Mouse (Mus musculus): ENCODE measurements around the gene Rhox3f. TPM values are rescaled to one million over a fixed set of nuclear protein-coding genes. Genes with fewer than 3 reads are reported as not detected.
"Not testable (repeated sequence)": the region's sequence is repeated elsewhere in the genome, so short reads cannot be mapped to it uniquely, and the experiment has no call there.

The Rhox3f gene
- not detected in 2 replicates for polyA plus RNA-seq (2014; fragmentation: Nextera tagmentation; extraction: Ambion mirVana)

- not testable (repeated sequence) for H3K4me3 ChIP-seq (ENCODE audit: low read depth, low read length)
Measured at GRCm38 (mm10) chrX:37580692-37581091, at the start of gene Rhox3f. TSS of gene Rhox3f (plus strand) at chrX:37580992.

DNA sequence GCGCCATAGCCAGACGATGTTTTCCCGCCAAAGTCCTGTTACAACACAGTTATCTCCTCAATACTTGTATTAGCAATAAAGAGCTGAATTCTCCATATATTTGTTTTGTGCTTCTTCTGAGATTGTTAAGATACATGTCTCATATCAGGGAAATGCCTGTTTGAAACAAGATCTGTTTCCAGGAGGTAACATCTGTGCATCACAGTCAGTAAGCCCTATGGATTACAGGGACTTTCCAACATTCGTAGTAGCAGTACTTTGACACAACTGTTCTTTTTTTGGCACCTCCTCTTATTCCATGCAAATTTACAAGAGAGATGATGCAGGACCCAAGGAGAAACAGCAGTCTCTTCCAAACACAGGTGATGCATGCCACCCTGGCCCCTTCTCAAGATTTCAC, 39.1 kb upstream of the Rhox3f start, which contains the start of gene Rhox3e:
Rhox3e (plus strand) TSS at position 301 of the 400 bp plus-strand sequence.
- H3K27ac ChIP-seq (ENCODE audit: low read depth, low read length); H3K4me2 ChIP-seq; H3K9me3 ChIP-seq (ENCODE audit: control insufficient read depth, low read length); H3K4me3 ChIP-seq (ENCODE audit: low read depth, low read length); H3K36me3 ChIP-seq (ENCODE audit: control insufficient read depth, insufficient read depth, low read length); DNase-seq (ENCODE audit: low spot score); ATAC-seq (replicated peaks; ENCODE audit: low FRiP score); H3K4me1 ChIP-seq (replicated peaks; ENCODE audit: control insufficient read depth, insufficient read depth, low read length); H3K27me3 ChIP-seq (replicated peaks; ENCODE audit: control insufficient read depth, insufficient read depth, low read length); H3K9ac ChIP-seq (ENCODE audit: low read depth, low read length): not testable (repeated sequence)
- WGBS: no CpG with 5 or more reads among the region's 4 CpGs

More at GRCm38 (mm10) chrX:37580692-37581091, at the start of gene Rhox3f:
- not testable (repeated sequence) for H3K9me3 ChIP-seq (ENCODE audit: control insufficient read depth, low read length); H3K4me2 ChIP-seq; H3K9ac ChIP-seq (ENCODE audit: low read depth, low read length); H3K27ac ChIP-seq (ENCODE audit: low read depth, low read length); H3K4me1 ChIP-seq (replicated peaks; ENCODE audit: control insufficient read depth, insufficient read depth, low read length); ATAC-seq (replicated peaks; ENCODE audit: low FRiP score); H3K36me3 ChIP-seq (ENCODE audit: control insufficient read depth, insufficient read depth, low read length); DNase-seq (ENCODE audit: low spot score); H3K27me3 ChIP-seq (replicated peaks; ENCODE audit: control insufficient read depth, insufficient read depth, low read length)

- H3K9ac ChIP-seq (ENCODE audit: low read depth, low read length); H3K27ac ChIP-seq (ENCODE audit: low read depth, low read length); H3K9me3 ChIP-seq (ENCODE audit: control insufficient read depth, low read length); H3K4me1 ChIP-seq (replicated peaks; ENCODE audit: control insufficient read depth, insufficient read depth, low read length); DNase-seq (ENCODE audit: low spot score); H3K36me3 ChIP-seq (ENCODE audit: control insufficient read depth, insufficient read depth, low read length); H3K4me2 ChIP-seq; H3K4me3 ChIP-seq (ENCODE audit: low read depth, low read length); H3K27me3 ChIP-seq (replicated peaks; ENCODE audit: control insufficient read depth, insufficient read depth, low read length); ATAC-seq (replicated peaks; ENCODE audit: low FRiP score): not testable (repeated sequence)
- WGBS: 89% methylated on average over 10 of the region's 18 CpGs
Measured at GRCm38 (mm10) chrX:37557112-37557511, 23.7 kb upstream of the Rhox3f start, which contains the start of gene Rhox4e. TSS of gene Rhox4e (plus strand) at chrX:37557412.

DNA sequence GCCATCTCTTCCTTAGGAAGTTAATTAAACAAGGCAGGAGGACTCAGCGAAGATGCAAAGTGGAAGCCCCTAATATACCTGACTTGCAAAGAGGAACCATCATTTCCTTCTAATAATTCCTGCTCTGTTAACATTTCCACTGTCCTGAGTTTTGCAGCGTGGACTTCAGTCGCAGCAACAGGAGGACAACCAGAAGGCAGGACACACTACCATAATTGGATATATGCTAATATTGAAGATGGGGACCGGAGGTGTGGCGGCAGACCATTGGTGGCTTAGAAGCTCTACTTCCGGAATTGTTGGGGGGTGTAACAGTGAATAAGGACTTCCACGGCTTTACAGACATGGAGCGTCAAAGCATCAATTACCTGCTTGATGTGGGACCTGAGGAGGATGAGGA, 9.7 kb upstream of the Rhox3f start, which contains the start of gene Rhox2f:
Rhox2f (plus strand) TSS at position 301 of the 400 bp plus-strand sequence.
- WGBS: 81% methylated on average over 7 of the region's 8 CpGs
- not testable (repeated sequence) for ATAC-seq (replicated peaks; ENCODE audit: low FRiP score); H3K27me3 ChIP-seq (replicated peaks; ENCODE audit: control insufficient read depth, insufficient read depth, low read length); DNase-seq (ENCODE audit: low spot score); H3K4me1 ChIP-seq (replicated peaks; ENCODE audit: control insufficient read depth, insufficient read depth, low read length); H3K9me3 ChIP-seq (ENCODE audit: control insufficient read depth, low read length); H3K27ac ChIP-seq (ENCODE audit: low read depth, low read length); H3K4me2 ChIP-seq; H3K9ac ChIP-seq (ENCODE audit: low read depth, low read length); H3K4me3 ChIP-seq (ENCODE audit: low read depth, low read length); H3K36me3 ChIP-seq (ENCODE audit: control insufficient read depth, insufficient read depth, low read length)

GRCm38 (mm10) chrX:37572638-37573037, 8.2 kb upstream of the Rhox3f start:
- not testable (repeated sequence) for H3K27me3 ChIP-seq (replicated peaks; ENCODE audit: control insufficient read depth, insufficient read depth, low read length); H3K9ac ChIP-seq (ENCODE audit: low read depth, low read length); ATAC-seq (replicated peaks; ENCODE audit: low FRiP score); H3K27ac ChIP-seq (ENCODE audit: low read depth, low read length); DNase-seq (ENCODE audit: low spot score); H3K4me1 ChIP-seq (replicated peaks; ENCODE audit: control insufficient read depth, insufficient read depth, low read length); H3K4me2 ChIP-seq; H3K36me3 ChIP-seq (ENCODE audit: control insufficient read depth, insufficient read depth, low read length); H3K9me3 ChIP-seq (ENCODE audit: control insufficient read depth, low read length); H3K4me3 ChIP-seq (ENCODE audit: low read depth, low read length)
- 56% methylated on average over 2 of the region's 2 CpGs for WGBS

- H3K4me2 ChIP-seq; H3K4me1 ChIP-seq (replicated peaks; ENCODE audit: control insufficient read depth, insufficient read depth, low read length); H3K27me3 ChIP-seq (replicated peaks; ENCODE audit: control insufficient read depth, insufficient read depth, low read length); ATAC-seq (replicated peaks; ENCODE audit: low FRiP score); H3K36me3 ChIP-seq (ENCODE audit: control insufficient read depth, insufficient read depth, low read length); H3K27ac ChIP-seq (ENCODE audit: low read depth, low read length); H3K9ac ChIP-seq (ENCODE audit: low read depth, low read length); H3K4me3 ChIP-seq (ENCODE audit: low read depth, low read length); DNase-seq (ENCODE audit: low spot score); H3K9me3 ChIP-seq (ENCODE audit: control insufficient read depth, low read length): not testable (repeated sequence)
- 89% methylated on average over 12 of the region's 19 CpGs for WGBS
Measured at GRCm38 (mm10) chrX:37607604-37608003, 26.8 kb downstream of the Rhox3f start, which contains the start of gene Rhox4f. TSS of gene Rhox4f (minus strand) at chrX:37607704.

- not testable (repeated sequence) for H3K27me3 ChIP-seq (replicated peaks; ENCODE audit: control insufficient read depth, insufficient read depth, low read length); H3K9me3 ChIP-seq (ENCODE audit: control insufficient read depth, low read length); H3K27ac ChIP-seq (ENCODE audit: low read depth, low read length); H3K4me1 ChIP-seq (replicated peaks; ENCODE audit: control insufficient read depth, insufficient read depth, low read length); H3K36me3 ChIP-seq (ENCODE audit: control insufficient read depth, insufficient read depth, low read length); H3K9ac ChIP-seq (ENCODE audit: low read depth, low read length); ATAC-seq (replicated peaks; ENCODE audit: low FRiP score); DNase-seq (ENCODE audit: low spot score); H3K4me3 ChIP-seq (ENCODE audit: low read depth, low read length); H3K4me2 ChIP-seq
- WGBS: 89% methylated on average over 2 of the region's 2 CpGs
Measured at GRCm38 (mm10) chrX:37628512-37628911, 47.7 kb downstream of the Rhox3f start, which contains the start of gene Rhox3g. TSS of gene Rhox3g (minus strand) at chrX:37628612.

Other genes with a start within 250 kb of the Rhox3f start
- not detected in 2 replicates for gene Rhox3a2, start 201.0 kb upstream of the Rhox3f start, polyA plus RNA-seq (2014; fragmentation: Nextera tagmentation; extraction: Ambion mirVana)
- not detected in 2 replicates for gene Rhox4a2, start 190.1 kb upstream of the Rhox3f start, polyA plus RNA-seq (2014; fragmentation: Nextera tagmentation; extraction: Ambion mirVana)
- not detected in 2 replicates for gene Rhox2b, start 168.9 kb upstream of the Rhox3f start, polyA plus RNA-seq (2014; fragmentation: Nextera tagmentation; extraction: Ambion mirVana)
- gene Rhox4b, start 148.5 kb upstream of the Rhox3f start, polyA plus RNA-seq (2014; fragmentation: Nextera tagmentation; extraction: Ambion mirVana): 0.08 TPM in 1 of 2 replicates, not detected in the other
- 0.38 TPM in 1 of 2 replicates, not detected in the other for gene Rhox2c, start 127.3 kb upstream of the Rhox3f start, polyA plus RNA-seq (2014; fragmentation: Nextera tagmentation; extraction: Ambion mirVana)
- not detected in 2 replicates for gene Rhox3c, start 122.4 kb upstream of the Rhox3f start, polyA plus RNA-seq (2014; fragmentation: Nextera tagmentation; extraction: Ambion mirVana)
- not detected in 2 replicates for gene Rhox4c, start 100.7 kb upstream of the Rhox3f start, polyA plus RNA-seq (2014; fragmentation: Nextera tagmentation; extraction: Ambion mirVana)
- gene Rhox2d, start 87.6 kb upstream of the Rhox3f start, polyA plus RNA-seq (2014; fragmentation: Nextera tagmentation; extraction: Ambion mirVana): not detected in 2 replicates
- gene Rhox4d, start 66.6 kb upstream of the Rhox3f start, polyA plus RNA-seq (2014; fragmentation: Nextera tagmentation; extraction: Ambion mirVana): not detected in 2 replicates
- gene Rhox2e, start 50.5 kb upstream of the Rhox3f start, polyA plus RNA-seq (2014; fragmentation: Nextera tagmentation; extraction: Ambion mirVana): not detected in 2 replicates
- not detected in 2 replicates for gene Rhox3e, start 39.0 kb upstream of the Rhox3f start, polyA plus RNA-seq (2014; fragmentation: Nextera tagmentation; extraction: Ambion mirVana)
- gene Rhox4e, start 23.6 kb upstream of the Rhox3f start, polyA plus RNA-seq (2014; fragmentation: Nextera tagmentation; extraction: Ambion mirVana): not detected in 2 replicates
- not detected in 2 replicates for gene Rhox2f, start 9.6 kb upstream of the Rhox3f start, polyA plus RNA-seq (2014; fragmentation: Nextera tagmentation; extraction: Ambion mirVana)
- gene Rhox4f, start 26.7 kb downstream of the Rhox3f start, polyA plus RNA-seq (2014; fragmentation: Nextera tagmentation; extraction: Ambion mirVana): not detected in 2 replicates
- not detected in 2 replicates for gene Rhox3g, start 47.6 kb downstream of the Rhox3f start, polyA plus RNA-seq (2014; fragmentation: Nextera tagmentation; extraction: Ambion mirVana)
- not detected in 2 replicates for gene Rhox2g, start 62.5 kb downstream of the Rhox3f start, polyA plus RNA-seq (2014; fragmentation: Nextera tagmentation; extraction: Ambion mirVana)
- gene Rhox4g, start 70.3 kb downstream of the Rhox3f start, polyA plus RNA-seq (2014; fragmentation: Nextera tagmentation; extraction: Ambion mirVana): not detected in 2 replicates
- gene Rhox3h, start 87.8 kb downstream of the Rhox3f start, polyA plus RNA-seq (2014; fragmentation: Nextera tagmentation; extraction: Ambion mirVana): not detected in 2 replicates
- not detected in 2 replicates for gene Rhox2h, start 92.3 kb downstream of the Rhox3f start, polyA plus RNA-seq (2014; fragmentation: Nextera tagmentation; extraction: Ambion mirVana)
- 11.8 and 12.8 TPM in 2 replicates for gene Rhox5, start 223.8 kb downstream of the Rhox3f start, polyA plus RNA-seq (2014; fragmentation: Nextera tagmentation; extraction: Ambion mirVana)
- not detected in 2 replicates for gene Rhox6, start 245.9 kb downstream of the Rhox3f start, polyA plus RNA-seq (2014; fragmentation: Nextera tagmentation; extraction: Ambion mirVana)

All from liver, embryonic 11.5 days (tissue).